Mouse (Mus musculus) ES-Bruce4 (cell line): Measurements from ENCODE around the gene 1700025G04Rik.

Experiments used
- CTCF ChIP-seq: IDR thresholded peaks from one replicate; pipeline ENCODE4 v1.8.1; 2011; ENCODE audit warnings: low read depth, low read length
- EP300 ChIP-seq: IDR thresholded peaks from 2 replicates; pipeline ENCODE4 v1.6.1; 2011; ENCODE audit warnings: low read depth, low read length; ENCODE audit not compliant: insufficient read depth
- POLR2A ChIP-seq: IDR thresholded peaks from one replicate; pipeline ENCODE4 v1.8.1; 2011; ENCODE audit warnings: low read length; ENCODE audit not compliant: insufficient read depth

- TF ChIP-seq CTCF (no peak), POLR2A (no peak), EP300 (no peak)
Measured at GRCm38 (mm10) chr1:151974424-151974823, 115.5 kb downstream of the 1700025G04Rik start.
